Comparison of ENCODE assay signal across 8 mouse cellular contexts in genomic region chr8:60992910-60993638, GRCm38 (mm10). TPM values are rescaled to one million over a fixed set of nuclear protein-coding genes. Genes with fewer than 3 reads are reported as not detected.
DNase-seq lines count a peak whose midpoint lies in the region; ATAC-seq lines count a peak whose summit lies in the region.

Nek1 (plus strand) TSS chr8:60993195.

- peak; percentile 97 for DNase-seq in adipocyte (ENCODE audit: low spot score)
- DNase-seq in embryo, embryonic 10 days (ENCODE audit: low spot score) = peak; percentile 97
- DNase-seq in gastrocnemius, postnatal 10 days = peak; percentile 98
- peak; percentile 99 for DNase-seq in induced T-regulatory cell, adult 2 months (ENCODE audit: low read depth)
- peak; percentile 90 to 97 for DNase-seq in left cerebral cortex, adult 9 months (ENCODE audit: low spot score in 2 of 2)
- peak; percentile 98 for DNase-seq in right cerebral cortex, postnatal 14 days
- DNase-seq in urinary bladder, postnatal 36 days (ENCODE audit: low spot score in 2 of 2) = peak; percentile 94 to 98

- peak; percentile 88 for ATAC-seq in megakaryocyte progenitor cell, adult 5-6 weeks (replicated peaks; ENCODE audit: poor library complexity)

RNA-seq across cellular contexts. Expression of gene Nek1, which starts in this region (rescaled TPM):
- total RNA-seq in gastrocnemius, postnatal 10 days (2021) = 1 to 10 TPM; 5.5 to 8.9 TPM
- total RNA-seq in megakaryocyte progenitor cell, adult 5-6 weeks (2015) = 14.2 and 15.9 TPM in 2 replicates
- total RNA-seq in megakaryocyte progenitor cell, adult 5-6 weeks (2017) = 21.2 and 25.6 TPM in 2 replicates

Comparison
In these comparisons a context has a peak if more than half of its experiments do, and no peak if none do; other contexts are left out.
1. Peak in every context shown above with its lines: DNase-seq and ATAC-seq.